Mouse (Mus musculus) embryonic facial prominence, embryonic 14.5 days (tissue): Measurements from ENCODE around the gene Gm6993. TPM values are rescaled to one million over a fixed set of nuclear protein-coding genes. Genes with fewer than 3 reads are reported as not detected.

Experiments used
- ATAC-seq: fragments of 200-750 bp; cut with Nextera tagmentation; 2 replicates; pipeline ENCODE4 v1.8.0; 2017; ENCODE audit warnings: low read depth, moderate number of reproducible peaks, moderate TSS enrichment
- DNase-seq: peaks from one replicate; pipeline ENCODE4 v3.0.0-alpha.2; 2015; ENCODE audit warnings: low spot score
- H3K27ac ChIP-seq: fragments of 300-500 bp; sonication (generic); replicated peaks from 2 replicates; pipeline ENCODE4 v1.5.1; 2014; ENCODE audit warnings: low read depth, mild to moderate bottlenecking, low read length, moderate library complexity
- H3K27me3 ChIP-seq: fragments of 300-500 bp; sonication (generic); replicated peaks from 2 replicates; pipeline ENCODE4 v1.6.1; 2014; ENCODE audit warnings: low read length; ENCODE audit not compliant: control insufficient read depth, insufficient read depth
- H3K36me3 ChIP-seq: fragments of 300-500 bp; sonication (generic); 2 replicates; pipeline ENCODE4 v1.6.1; 2014; ENCODE audit warnings: low read length, mixed read lengths; ENCODE audit not compliant: control insufficient read depth, insufficient read depth
- H3K4me1 ChIP-seq: fragments of 300-500 bp; sonication (generic); 2 replicates; pipeline ENCODE4 v1.6.1; 2014; ENCODE audit warnings: antibody characterized with exemption, low read length; ENCODE audit not compliant: control insufficient read depth, insufficient read depth
- H3K4me2 ChIP-seq: fragments of 300-500 bp; sonication (generic); 2 replicates; pipeline ENCODE4 v1.6.1; 2014; ENCODE audit warnings: low read depth, mild to moderate bottlenecking, low read length, moderate library complexity, mixed read lengths
- H3K4me3 ChIP-seq: fragments of 300-500 bp; sonication (generic); 2 replicates; pipeline ENCODE4 v1.5.1; 2014; ENCODE audit warnings: low read depth, mild to moderate bottlenecking, low read length
- H3K9ac ChIP-seq: fragments of 300-500 bp; sonication (generic); 2 replicates; pipeline ENCODE4 v1.6.1; 2014; ENCODE audit warnings: low read depth, mild to moderate bottlenecking, low read length, moderate library complexity, mixed read lengths
- H3K9me3 ChIP-seq: fragments of 300-500 bp; sonication (generic); 2 replicates; pipeline ENCODE4 v1.6.1; 2016; ENCODE audit warnings: low read length; ENCODE audit not compliant: control insufficient read depth
- WGBS: fragments of 180-500 bp; shearing (Covaris S2); extraction: QIAGEN DNeasy Blood & Tissue Kit; methylation state at CpG from one replicate; pipeline ENCODE4 v1.1.7; 2014; 5-methylcytosine and 5-hydroxymethylcytosine counted together
- polyA plus RNA-seq: library from polyadenylated mRNA; unstranded; fragments of >200 nt; fragmentation: Nextera tagmentation; extraction: Ambion mirVana; gene quantifications from 2 replicates; pipeline ENCODE4 v1.2.1, GENCODE M21; 2014

Gene Gm6993
- not detected in 2 replicates for polyA plus RNA-seq

GRCm38 (mm10) chr12:31240470-31240869 is at the start of gene Gm6993:
TSS of gene Gm6993 (plus strand) at chr12:31240770.
- H3K27ac ChIP-seq = no peak within 1 kb of the TSS
- no peak within 1 kb of the TSS for H3K9ac ChIP-seq
- no peaks in the 10 kb centered on the region for H3K9me3 ChIP-seq
- H3K4me3 ChIP-seq = no peak within 1 kb of the TSS
- no peaks in the 10 kb centered on the region for H3K27me3 ChIP-seq
- no peak within 1 kb of the TSS for H3K4me2 ChIP-seq
- DNase-seq (no peak), ATAC-seq (no peak)
- no peaks in the 10 kb centered on the region for H3K36me3 ChIP-seq
- 92% methylated on average over 5 of the region's 5 CpGs for WGBS
- H3K4me1 ChIP-seq = peaks cover 11% of the 10 kb centered on the region

- Histone ChIP-seq H3K27me3 (no peaks in the 10 kb centered on the region), H3K27ac (peak overlapping the region; percentile 16; the same call in 1 of the 2 replicates), H3K4me3 (no peak overlapping the region), H3K4me1 (peaks cover under 1% of the 10 kb centered on the region), H3K4me2 (no peak overlapping the region), H3K36me3 (no peaks in the 10 kb centered on the region), H3K9me3 (no peaks in the 10 kb centered on the region), H3K9ac (no peak overlapping the region)
- ATAC-seq (peak; percentile 89), DNase-seq (peak; percentile 88)
- whole genome bisulfite sequencing = 16% methylated on average over 8 of the region's 8 CpGs
Observed at GRCm38 (mm10) chr12:31191329-31191954, 49.1 kb upstream of the Gm6993 start.

GRCm38 (mm10) chr12:31202509-31202908 is 38.1 kb upstream of the Gm6993 start:
- no peak for ATAC-seq
- no peak overlapping the region for H3K4me2 ChIP-seq
- no peak overlapping the region for H3K9ac ChIP-seq
- H3K9me3 ChIP-seq = no peaks in the 10 kb centered on the region
- no peak for DNase-seq
- H3K4me3 ChIP-seq = no peak overlapping the region
- H3K27me3 ChIP-seq = no peaks in the 10 kb centered on the region
- 93% methylated on average over 1 of the region's 1 CpGs for WGBS
- H3K27ac ChIP-seq = no peak overlapping the region
- no peaks in the 10 kb centered on the region for H3K36me3 ChIP-seq
- no peaks in the 10 kb centered on the region for H3K4me1 ChIP-seq

- WGBS = 68% methylated on average over 6 of the region's 6 CpGs
- Histone ChIP-seq H3K4me1 (no peaks in the 10 kb centered on the region), H3K4me2 (no peak overlapping the region), H3K4me3 (no peak overlapping the region), H3K27ac (no peak overlapping the region; the same call in 1 of the 2 replicates), H3K9me3 (no peaks in the 10 kb centered on the region), H3K36me3 (no peaks in the 10 kb centered on the region), H3K27me3 (no peaks in the 10 kb centered on the region), H3K9ac (no peak overlapping the region)
- DNase-seq (peak; percentile 76), ATAC-seq (peak; percentile 45)
Observed at GRCm38 (mm10) chr12:31203746-31204455, 36.7 kb upstream of the Gm6993 start.

- no peak overlapping the region for H3K4me2 ChIP-seq
- WGBS = 95% methylated on average over 3 of the region's 3 CpGs
- no peak overlapping the region for H3K9ac ChIP-seq
- no peak overlapping the region for H3K27ac ChIP-seq
- no peaks in the 10 kb centered on the region for H3K4me1 ChIP-seq
- ATAC-seq = no peak
- no peak for DNase-seq
- H3K27me3 ChIP-seq = no peaks in the 10 kb centered on the region
- no peaks in the 10 kb centered on the region for H3K36me3 ChIP-seq
- H3K4me3 ChIP-seq = no peak overlapping the region
- H3K9me3 ChIP-seq = no peaks in the 10 kb centered on the region
Observed at GRCm38 (mm10) chr12:31204898-31205297, 35.7 kb upstream of the Gm6993 start.

- Histone ChIP-seq H3K4me3 (no peak overlapping the region), H3K9me3 (no peaks in the 10 kb centered on the region), H3K27ac (no peak overlapping the region), H3K27me3 (no peaks in the 10 kb centered on the region), H3K4me1 (no peaks in the 10 kb centered on the region), H3K9ac (no peak overlapping the region), H3K36me3 (no peaks in the 10 kb centered on the region), H3K4me2 (no peak overlapping the region)
- DNase-seq (peak; percentile 74), ATAC-seq (peak; percentile 84)
- 52% methylated on average over 10 of the region's 10 CpGs for WGBS
Observed at GRCm38 (mm10) chr12:31205983-31206633, 34.5 kb upstream of the Gm6993 start.

GRCm38 (mm10) chr12:31208766-31209165 is 31.8 kb upstream of the Gm6993 start:
- Histone ChIP-seq H3K4me1 (peaks cover 8% of the 10 kb centered on the region), H3K27me3 (no peaks in the 10 kb centered on the region), H3K36me3 (no peaks in the 10 kb centered on the region), H3K9me3 (no peaks in the 10 kb centered on the region), H3K27ac (no peak overlapping the region), H3K9ac (no peak overlapping the region), H3K4me2 (no peak overlapping the region), H3K4me3 (no peak overlapping the region)
- 58% methylated on average over 6 of the region's 6 CpGs for WGBS
- ATAC-seq (no peak), DNase-seq (no peak)

- Histone ChIP-seq H3K9ac (no peak overlapping the region), H3K9me3 (no peaks in the 10 kb centered on the region), H3K27ac (no peak overlapping the region), H3K4me2 (no peak overlapping the region), H3K4me1 (peaks cover 10% of the 10 kb centered on the region), H3K36me3 (no peaks in the 10 kb centered on the region), H3K27me3 (no peaks in the 10 kb centered on the region), H3K4me3 (no peak overlapping the region)
- DNase-seq = no peak
- no peak for ATAC-seq
- 33% methylated on average over 5 of the region's 5 CpGs for WGBS
Observed at GRCm38 (mm10) chr12:31209377-31209805, 31.2 kb upstream of the Gm6993 start.
